Mouse (Mus musculus): ENCODE measurements around the gene Fam222b. TPM values are rescaled to one million over a fixed set of nuclear protein-coding genes. Genes with fewer than 3 reads are reported as not detected.
A peak's percentile ranks its signal among the peaks of the same experiment; 100 is the strongest.

Fam222b gene
- polyA plus RNA-seq, 1 experiment from 2014 or later, result 22.4 TPM

GRCm38 (mm10) chr11:78066641-78067040 lies 27.8 kb upstream of the Fam222b start:
- no peaks in the 10 kb centered on the region for H3K36me3 ChIP-seq (ENCODE audit: control insufficient read depth, insufficient read depth, low read length)
- no peaks in the 10 kb centered on the region for H3K9me3 ChIP-seq (replicated peaks; ENCODE audit: control insufficient read depth, low read length)
- peaks cover 7% of the 10 kb centered on the region; the same call in 1 of the 2 replicates for H3K4me1 ChIP-seq (ENCODE audit: control insufficient read depth, insufficient read depth, low read length)
- no peak overlapping the region for H3K4me3 ChIP-seq (ENCODE audit: low read depth, low read length)
- H3K27me3 ChIP-seq (ENCODE audit: control insufficient read depth, insufficient read depth, low read length), result no peaks in the 10 kb centered on the region
- ATAC-seq (replicated peaks; ENCODE audit: insufficient number of reproducible peaks, low FRiP score, low TSS enrichment), result no peak
- H3K27ac ChIP-seq (ENCODE audit: low read depth, low read length), result peak overlapping the region; percentile 82
- 67% methylated on average over 2 of the region's 2 CpGs for WGBS (ENCODE audit: insufficient replicate concordance)
- peak overlapping the region; percentile 46 for H3K9ac ChIP-seq (ENCODE audit: low read depth, low read length)
- H3K4me2 ChIP-seq, result no peak overlapping the region

- 69% methylated on average over 5 of the region's 5 CpGs for WGBS (ENCODE audit: insufficient replicate concordance)
Observed at GRCm38 (mm10) chr11:78067566-78067965, 26.9 kb upstream of the Fam222b start.

GRCm38 (mm10) chr11:78069130-78069529 lies 25.3 kb upstream of the Fam222b start:
- Histone ChIP-seq H3K9ac (ENCODE audit: low read depth, low read length) (peak overlapping the region; percentile 56; the same call in 1 of the 2 replicates), H3K27me3 (ENCODE audit: control insufficient read depth, insufficient read depth, low read length) (no peaks in the 10 kb centered on the region), H3K27ac (ENCODE audit: low read depth, low read length) (peak overlapping the region; percentile 82), H3K9me3 (replicated peaks; ENCODE audit: control insufficient read depth, low read length) (no peaks in the 10 kb centered on the region), H3K4me2 (peak overlapping the region; percentile 19; the same call in 1 of the 2 replicates), H3K4me3 (ENCODE audit: low read depth, low read length) (no peak overlapping the region), H3K4me1 (ENCODE audit: control insufficient read depth, insufficient read depth, low read length) (peaks cover 3% of the 10 kb centered on the region; the same call in 1 of the 2 replicates), H3K36me3 (ENCODE audit: control insufficient read depth, insufficient read depth, low read length) (peaks cover 3% of the 10 kb centered on the region; the same call in 1 of the 2 replicates)
- WGBS (ENCODE audit: insufficient replicate concordance), result 59% methylated on average over 5 of the region's 5 CpGs
- no peak for ATAC-seq (replicated peaks; ENCODE audit: insufficient number of reproducible peaks, low FRiP score, low TSS enrichment)

More at GRCm38 (mm10) chr11:78067566-78067965, 26.9 kb upstream of the Fam222b start:
- H3K27me3 ChIP-seq (ENCODE audit: control insufficient read depth, insufficient read depth, low read length), result no peaks in the 10 kb centered on the region
- no peak overlapping the region for H3K4me3 ChIP-seq (ENCODE audit: low read depth, low read length)
- H3K4me2 ChIP-seq, result no peak overlapping the region
- H3K36me3 ChIP-seq (ENCODE audit: control insufficient read depth, insufficient read depth, low read length), result no peaks in the 10 kb centered on the region
- no peak overlapping the region for H3K9ac ChIP-seq (ENCODE audit: low read depth, low read length)
- no peaks in the 10 kb centered on the region for H3K9me3 ChIP-seq (replicated peaks; ENCODE audit: control insufficient read depth, low read length)
- no peak for ATAC-seq (replicated peaks; ENCODE audit: insufficient number of reproducible peaks, low FRiP score, low TSS enrichment)
- peaks cover 3% of the 10 kb centered on the region; the same call in 1 of the 2 replicates for H3K4me1 ChIP-seq (ENCODE audit: control insufficient read depth, insufficient read depth, low read length)
- H3K27ac ChIP-seq (ENCODE audit: low read depth, low read length), result peak overlapping the region; percentile 32; the same call in 1 of the 2 replicates

GRCm38 (mm10) chr11:78069646-78070045 lies 24.8 kb upstream of the Fam222b start:
- peak overlapping the region; percentile 56; the same call in 1 of the 2 replicates for H3K9ac ChIP-seq (ENCODE audit: low read depth, low read length)
- peak overlapping the region; percentile 82 for H3K27ac ChIP-seq (ENCODE audit: low read depth, low read length)
- 34% methylated on average over 6 of the region's 6 CpGs for WGBS (ENCODE audit: insufficient replicate concordance)

GRCm38 (mm10) chr11:78071938-78072337 lies 22.5 kb upstream of the Fam222b start:
- peak overlapping the region; percentile 56 for H3K4me2 ChIP-seq
- no peak for ATAC-seq (replicated peaks; ENCODE audit: insufficient number of reproducible peaks, low FRiP score, low TSS enrichment)
- H3K27me3 ChIP-seq (ENCODE audit: control insufficient read depth, insufficient read depth, low read length), result no peaks in the 10 kb centered on the region
- H3K36me3 ChIP-seq (ENCODE audit: control insufficient read depth, insufficient read depth, low read length), result peaks cover 14% of the 10 kb centered on the region
- H3K4me3 ChIP-seq (ENCODE audit: low read depth, low read length), result peak overlapping the region; percentile 21
- no peaks in the 10 kb centered on the region for H3K9me3 ChIP-seq (replicated peaks; ENCODE audit: control insufficient read depth, low read length)
- H3K9ac ChIP-seq (ENCODE audit: low read depth, low read length), result peak overlapping the region; percentile 66; the same call in 1 of the 2 replicates
- peaks cover 3% of the 10 kb centered on the region; the same call in 1 of the 2 replicates for H3K4me1 ChIP-seq (ENCODE audit: control insufficient read depth, insufficient read depth, low read length)
- 73% methylated on average over 5 of the region's 5 CpGs for WGBS (ENCODE audit: insufficient replicate concordance)
- peak overlapping the region; percentile 89 for H3K27ac ChIP-seq (ENCODE audit: low read depth, low read length)

More at GRCm38 (mm10) chr11:78069646-78070045, 24.8 kb upstream of the Fam222b start:
- Histone ChIP-seq H3K4me3 (ENCODE audit: low read depth, low read length) (no peak overlapping the region), H3K4me2 (peak overlapping the region; percentile 27), H3K36me3 (ENCODE audit: control insufficient read depth, insufficient read depth, low read length) (peaks cover 7% of the 10 kb centered on the region), H3K27me3 (ENCODE audit: control insufficient read depth, insufficient read depth, low read length) (no peaks in the 10 kb centered on the region), H3K9me3 (replicated peaks; ENCODE audit: control insufficient read depth, low read length) (no peaks in the 10 kb centered on the region), H3K4me1 (ENCODE audit: control insufficient read depth, insufficient read depth, low read length) (peaks cover 3% of the 10 kb centered on the region; the same call in 1 of the 2 replicates)
- ATAC-seq (replicated peaks; ENCODE audit: insufficient number of reproducible peaks, low FRiP score, low TSS enrichment), result peak; percentile 86

- H3K4me3 ChIP-seq (ENCODE audit: low read depth, low read length), result peak overlapping the region; percentile 38
- no peaks in the 10 kb centered on the region for H3K9me3 ChIP-seq (replicated peaks; ENCODE audit: control insufficient read depth, low read length)
- H3K4me2 ChIP-seq, result peak overlapping the region; percentile 56
- H3K4me1 ChIP-seq (ENCODE audit: control insufficient read depth, insufficient read depth, low read length), result peaks cover 3% of the 10 kb centered on the region; the same call in 1 of the 2 replicates
- peaks cover 15% of the 10 kb centered on the region for H3K36me3 ChIP-seq (ENCODE audit: control insufficient read depth, insufficient read depth, low read length)
- H3K27ac ChIP-seq (ENCODE audit: low read depth, low read length), result peak overlapping the region; percentile 89
- WGBS (ENCODE audit: insufficient replicate concordance), result 21% methylated on average over 6 of the region's 6 CpGs
- no peaks in the 10 kb centered on the region for H3K27me3 ChIP-seq (ENCODE audit: control insufficient read depth, insufficient read depth, low read length)
- peak overlapping the region; percentile 69 for H3K9ac ChIP-seq (ENCODE audit: low read depth, low read length)
- peak; percentile 33 for ATAC-seq (replicated peaks; ENCODE audit: insufficient number of reproducible peaks, low FRiP score, low TSS enrichment)
Observed at GRCm38 (mm10) chr11:78072425-78073130, 21.9 kb upstream of the Fam222b start.

- Histone ChIP-seq H3K4me1 (ENCODE audit: control insufficient read depth, insufficient read depth, low read length) (peaks cover 3% of the 10 kb centered on the region; the same call in 1 of the 2 replicates), H3K9me3 (replicated peaks; ENCODE audit: control insufficient read depth, low read length) (no peaks in the 10 kb centered on the region), H3K9ac (ENCODE audit: low read depth, low read length) (peak overlapping the region; percentile 12; the same call in 1 of the 2 replicates), H3K4me3 (ENCODE audit: low read depth, low read length) (peak overlapping the region; percentile 38), H3K27ac (ENCODE audit: low read depth, low read length) (peak overlapping the region; percentile 89), H3K36me3 (ENCODE audit: control insufficient read depth, insufficient read depth, low read length) (peaks cover 15% of the 10 kb centered on the region), H3K4me2 (peak overlapping the region; percentile 45), H3K27me3 (ENCODE audit: control insufficient read depth, insufficient read depth, low read length) (no peaks in the 10 kb centered on the region)
- WGBS (ENCODE audit: insufficient replicate concordance), result 84% methylated on average over 9 of the region's 9 CpGs
- peak; percentile 50 for ATAC-seq (replicated peaks; ENCODE audit: insufficient number of reproducible peaks, low FRiP score, low TSS enrichment)
Observed at GRCm38 (mm10) chr11:78073577-78074276, 20.7 kb upstream of the Fam222b start.

- H3K4me2 ChIP-seq, result peak overlapping the region; percentile 45
- peak overlapping the region; percentile 46; the same call in 1 of the 2 replicates for H3K9ac ChIP-seq (ENCODE audit: low read depth, low read length)
- H3K9me3 ChIP-seq (replicated peaks; ENCODE audit: control insufficient read depth, low read length), result no peaks in the 10 kb centered on the region
- ATAC-seq (replicated peaks; ENCODE audit: insufficient number of reproducible peaks, low FRiP score, low TSS enrichment), result 0 out of 2 replicates have a peak, but pooled peaks have one; percentile 6
- H3K4me1 ChIP-seq (ENCODE audit: control insufficient read depth, insufficient read depth, low read length), result 0 out of 2 replicates have a peak, but pooled peaks cover 8% of the 10 kb centered on the region
- no peaks in the 10 kb centered on the region for H3K27me3 ChIP-seq (ENCODE audit: control insufficient read depth, insufficient read depth, low read length)
- peak overlapping the region; percentile 89 for H3K27ac ChIP-seq (ENCODE audit: low read depth, low read length)
- H3K4me3 ChIP-seq (ENCODE audit: low read depth, low read length), result peak overlapping the region; percentile 38
- H3K36me3 ChIP-seq (ENCODE audit: control insufficient read depth, insufficient read depth, low read length), result peaks cover 15% of the 10 kb centered on the region
- WGBS (ENCODE audit: insufficient replicate concordance), result 79% methylated on average over 2 of the region's 2 CpGs
Observed at GRCm38 (mm10) chr11:78074277-78074652, 20.2 kb upstream of the Fam222b start.

All from heart, embryonic 11.5 days (tissue).